Mouse (Mus musculus): ENCODE measurements around the gene Smim9.

GRCm38 (mm10) chrX:75096163-75096770, 67.3 kb downstream of the Smim9 start:
- no peak for TF ChIP-seq TCF12 (IDR thresholded peaks at IDR 0.05; ENCODE audit: insufficient read depth, poor library complexity, severe bottlenecking)
- TF ChIP-seq POLR2A (IDR thresholded peaks at IDR 0.05; ENCODE audit: insufficient read length, low read depth), result no peak
- TF ChIP-seq SRF (IDR thresholded peaks at IDR 0.05; ENCODE audit: control insufficient read depth, insufficient read length, low read depth), result no peak
- no peak for TF ChIP-seq MYOG (IDR thresholded peaks at IDR 0.05; ENCODE audit: control insufficient read depth in 1 of 3, insufficient read depth in 1 of 3, insufficient read length in 2 of 3, low read depth in 2 of 3)
- TF ChIP-seq E2F4 (IDR thresholded peaks at IDR 0.05; ENCODE audit: insufficient read depth), result no peak
- no peak for TF ChIP-seq CEBPB (IDR thresholded peaks at IDR 0.05; ENCODE audit: insufficient read depth, poor library complexity, severe bottlenecking)

Data from myocyte (in vitro differentiated cells).